Mouse (Mus musculus): Measurements from ENCODE around the gene Suox. TPM values are rescaled to one million over a fixed set of nuclear protein-coding genes. Genes with fewer than 3 reads are reported as not detected.
"Not testable (repeated sequence)": the region's sequence is repeated elsewhere in the genome, so short reads cannot be mapped to it uniquely, and the experiment has no call there.

The Suox gene
- 7.0 and 9.7 TPM in 2 replicates for polyA plus RNA-seq (2012; rRNA removed)

DNA sequence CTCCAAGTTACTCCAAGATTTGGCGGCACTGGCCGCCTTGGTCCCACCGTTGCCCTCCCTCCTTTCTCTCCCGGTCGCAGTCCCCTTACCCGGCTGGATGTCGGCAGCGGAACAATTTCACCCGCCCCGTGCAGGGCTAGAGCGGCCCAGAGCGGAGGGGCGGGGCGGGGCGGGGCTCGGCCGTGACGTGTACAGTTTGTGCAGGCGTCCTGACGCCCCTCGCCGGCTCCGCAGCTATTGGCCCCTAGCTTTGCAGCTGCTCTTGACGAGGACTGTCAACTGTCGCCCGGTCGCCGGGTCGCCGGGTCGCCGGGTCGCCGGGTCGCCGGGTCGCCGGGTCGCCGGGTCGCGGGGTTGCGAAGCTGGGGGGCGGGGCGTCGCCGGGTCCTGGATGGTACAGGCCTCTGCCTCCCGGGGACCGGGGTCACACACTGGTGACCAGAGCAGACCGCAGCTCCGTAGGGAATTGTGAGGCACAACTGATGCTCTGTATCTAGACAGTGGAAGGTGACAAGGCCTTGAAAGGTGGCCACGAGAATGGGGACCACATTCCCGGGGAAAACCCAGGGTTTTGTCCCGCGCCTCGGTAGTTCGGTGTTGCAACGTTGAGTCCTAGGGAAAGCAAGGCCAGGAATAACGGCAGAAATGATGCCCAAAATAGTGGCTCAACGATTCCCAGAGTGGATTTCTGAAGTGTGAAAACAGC lies at the start of gene Suox:
TSS of gene Suox (minus strand) at position 311 of the 706 bp plus-strand sequence.
- H3K36me3 ChIP-seq (ENCODE audit: control insufficient read depth, insufficient read depth, low read length), result no peaks in the 10 kb centered on the region
- H3K27ac ChIP-seq (ENCODE audit: control insufficient read depth, insufficient read depth, low read depth, low read length), result peak within 1 kb of the TSS; percentile 81
- H3K27me3 ChIP-seq (ENCODE audit: control insufficient read depth, insufficient read depth, low read length), result no peaks in the 10 kb centered on the region
- TF ChIP-seq POLR2A (IDR thresholded peaks at IDR 0.05; ENCODE audit: control insufficient read depth, low read depth, low read length) (peak; percentile 27; the same call in 1 of the 2 replicates), CTCF (IDR thresholded peaks at IDR 0.05; ENCODE audit: control insufficient read depth, insufficient read depth, insufficient replicate concordance, low read depth, low read length) (no peak)
- peaks cover 12% of the 10 kb centered on the region for H3K4me1 ChIP-seq (ENCODE audit: control insufficient read depth, insufficient read depth, low read length)
- H3K4me3 ChIP-seq (ENCODE audit: control insufficient read depth, low read depth, low read length), result peak within 1 kb of the TSS; percentile 95

DNA sequence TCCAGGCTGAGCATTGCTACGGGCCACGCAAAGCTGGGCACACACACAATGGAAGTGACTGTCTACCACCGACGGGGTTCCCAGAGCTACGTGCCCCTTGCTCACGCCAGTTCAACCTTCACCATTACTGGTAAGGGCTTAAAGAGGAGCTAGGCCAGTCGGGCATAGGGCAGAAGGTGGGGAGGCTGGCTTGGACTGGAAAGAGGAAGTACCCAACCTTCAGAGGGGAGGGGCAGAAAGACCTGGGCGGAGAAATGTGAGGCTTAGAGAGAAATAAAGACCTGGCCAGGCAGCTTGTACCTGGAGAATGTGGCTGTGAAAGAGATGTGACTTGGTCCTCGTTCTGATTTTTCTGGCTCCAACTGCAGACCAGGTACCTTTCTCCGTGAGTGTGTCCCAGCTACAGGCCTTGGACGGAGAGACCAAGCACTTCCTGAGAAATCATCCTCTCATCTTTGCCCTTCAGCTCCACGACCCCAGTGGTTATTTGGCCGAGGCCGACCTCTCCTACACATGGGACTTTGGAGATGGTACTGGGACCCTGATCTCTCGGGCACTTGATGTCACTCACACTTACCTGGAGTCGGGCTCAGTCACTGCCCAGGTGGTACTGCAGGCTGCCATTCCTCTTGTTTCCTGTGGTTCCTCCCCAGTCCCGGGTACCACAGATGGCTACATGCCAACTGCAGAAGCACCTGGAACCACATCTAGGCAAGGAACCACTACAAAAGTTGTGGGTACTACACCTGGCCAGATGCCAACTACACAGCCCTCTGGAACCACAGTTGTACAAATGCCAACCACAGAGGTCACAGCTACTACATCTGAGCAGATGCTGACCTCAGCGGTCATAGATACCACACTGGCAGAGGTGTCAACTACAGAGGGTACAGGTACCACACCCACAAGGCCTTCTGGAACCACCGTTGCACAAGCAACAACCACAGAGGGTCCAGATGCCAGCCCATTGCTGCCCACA lies 42.0 kb upstream of the Suox start:
- H3K36me3 ChIP-seq (ENCODE audit: control insufficient read depth, insufficient read depth, low read length), result no peaks in the 10 kb centered on the region
- no peak overlapping the region for H3K27ac ChIP-seq (ENCODE audit: control insufficient read depth, insufficient read depth, low read depth, low read length)
- no peaks in the 10 kb centered on the region for H3K27me3 ChIP-seq (ENCODE audit: control insufficient read depth, insufficient read depth, low read length)
- no peaks in the 10 kb centered on the region; the same call in 1 of the 2 replicates for H3K4me1 ChIP-seq (ENCODE audit: control insufficient read depth, insufficient read depth, low read length)
- H3K4me3 ChIP-seq (ENCODE audit: control insufficient read depth, low read depth, low read length), result no peak overlapping the region
- no peak for TF ChIP-seq CTCF (IDR thresholded peaks at IDR 0.05; ENCODE audit: control insufficient read depth, insufficient read depth, insufficient replicate concordance, low read depth, low read length)
- TF ChIP-seq POLR2A (IDR thresholded peaks at IDR 0.05; ENCODE audit: control insufficient read depth, low read depth, low read length), result no peak

DNA sequence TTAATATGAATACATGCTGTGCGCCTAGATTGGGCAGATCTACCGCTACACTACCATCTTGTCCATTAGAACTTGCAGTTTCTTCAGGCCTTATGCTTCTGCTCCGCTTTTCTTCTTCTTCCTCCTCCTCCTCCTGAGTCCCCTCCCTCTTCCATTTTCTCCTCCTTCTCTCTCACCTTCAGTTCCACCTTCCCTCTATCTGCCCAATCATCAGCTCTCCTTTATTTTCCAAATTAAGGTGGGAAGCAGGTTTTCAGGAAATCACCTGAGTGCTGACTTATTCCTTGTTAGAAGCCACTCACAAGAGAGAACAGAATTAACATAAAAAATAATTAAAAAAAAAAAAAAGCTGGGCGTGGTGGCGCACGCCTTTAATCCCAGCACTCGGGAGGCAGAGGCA lies 37.4 kb upstream of the Suox start:
- H3K27ac ChIP-seq (ENCODE audit: control insufficient read depth, insufficient read depth, low read depth, low read length); H3K4me1 ChIP-seq (ENCODE audit: control insufficient read depth, insufficient read depth, low read length); H3K4me3 ChIP-seq (ENCODE audit: control insufficient read depth, low read depth, low read length); H3K36me3 ChIP-seq (ENCODE audit: control insufficient read depth, insufficient read depth, low read length); H3K27me3 ChIP-seq (ENCODE audit: control insufficient read depth, insufficient read depth, low read length): not testable (repeated sequence)

GRCm38 (mm10) chr10:128705317-128705693 lies 31.4 kb upstream of the Suox start:
- Histone ChIP-seq H3K36me3 (ENCODE audit: control insufficient read depth, insufficient read depth, low read length) (no peaks in the 10 kb centered on the region; the same call in none of the 2 replicates), H3K27ac (ENCODE audit: control insufficient read depth, insufficient read depth, low read depth, low read length) (peak overlapping the region; percentile 84), H3K4me3 (ENCODE audit: control insufficient read depth, low read depth, low read length) (peak overlapping the region; percentile 69), H3K27me3 (ENCODE audit: control insufficient read depth, insufficient read depth, low read length) (no peaks in the 10 kb centered on the region), H3K4me1 (ENCODE audit: control insufficient read depth, insufficient read depth, low read length) (peaks cover 16% of the 10 kb centered on the region)
- TF ChIP-seq POLR2A (IDR thresholded peaks at IDR 0.05; ENCODE audit: control insufficient read depth, low read depth, low read length) (no peak), CTCF (IDR thresholded peaks at IDR 0.05; ENCODE audit: control insufficient read depth, insufficient read depth, insufficient replicate concordance, low read depth, low read length) (no peak)

GRCm38 (mm10) chr10:128704491-128705316 lies 30.8 kb upstream of the Suox start, which contains the start of gene Cdk2:
TSS of gene Cdk2 (minus strand) at chr10:128705031.
- peaks cover 16% of the 10 kb centered on the region for H3K4me1 ChIP-seq (ENCODE audit: control insufficient read depth, insufficient read depth, low read length)
- H3K36me3 ChIP-seq (ENCODE audit: control insufficient read depth, insufficient read depth, low read length), result no peaks in the 10 kb centered on the region; the same call in none of the 2 replicates
- H3K27ac ChIP-seq (ENCODE audit: control insufficient read depth, insufficient read depth, low read depth, low read length), result peak within 1 kb of the TSS; percentile 89
- no peaks in the 10 kb centered on the region for H3K27me3 ChIP-seq (ENCODE audit: control insufficient read depth, insufficient read depth, low read length)
- peak within 1 kb of the TSS; percentile 95 for H3K4me3 ChIP-seq (ENCODE audit: control insufficient read depth, low read depth, low read length)
- TF ChIP-seq CTCF (IDR thresholded peaks at IDR 0.05; ENCODE audit: control insufficient read depth, insufficient read depth, insufficient replicate concordance, low read depth, low read length), result no peak
- TF ChIP-seq POLR2A (IDR thresholded peaks at IDR 0.05; ENCODE audit: control insufficient read depth, low read depth, low read length), result peak; percentile 84

DNA sequence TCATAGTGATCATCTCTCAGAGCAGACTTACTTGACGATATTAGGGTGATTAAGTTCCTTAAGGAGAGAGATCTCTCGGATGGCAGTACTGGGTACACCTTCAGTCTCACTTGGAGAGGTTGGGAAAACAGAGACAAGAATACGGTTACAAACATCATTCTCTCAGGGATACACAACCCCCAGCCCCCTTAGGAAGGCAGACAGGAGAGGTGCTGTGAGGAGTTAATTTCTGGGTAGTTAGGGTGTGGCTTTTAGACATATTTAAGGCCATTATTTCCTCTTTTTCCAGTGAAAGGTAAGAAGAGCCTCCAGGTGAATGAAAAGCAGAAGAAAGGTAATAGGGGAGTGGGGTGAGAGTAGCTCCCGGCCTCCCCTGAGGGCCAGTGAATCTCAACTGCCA lies 30.0 kb upstream of the Suox start, which contains the start of gene Pmel:
TSS of gene Pmel (plus strand) at position 301 of the 400 bp plus-strand sequence.
- Histone ChIP-seq H3K4me3 (ENCODE audit: control insufficient read depth, low read depth, low read length) (peak within 1 kb of the TSS; percentile 95), H3K4me1 (ENCODE audit: control insufficient read depth, insufficient read depth, low read length) (peaks cover 16% of the 10 kb centered on the region), H3K27ac (ENCODE audit: control insufficient read depth, insufficient read depth, low read depth, low read length) (peak within 1 kb of the TSS; percentile 89), H3K36me3 (ENCODE audit: control insufficient read depth, insufficient read depth, low read length) (no peaks in the 10 kb centered on the region; the same call in none of the 2 replicates), H3K27me3 (ENCODE audit: control insufficient read depth, insufficient read depth, low read length) (no peaks in the 10 kb centered on the region)
- no peak for TF ChIP-seq CTCF (IDR thresholded peaks at IDR 0.05; ENCODE audit: control insufficient read depth, insufficient read depth, insufficient replicate concordance, low read depth, low read length)
- no peak for TF ChIP-seq POLR2A (IDR thresholded peaks at IDR 0.05; ENCODE audit: control insufficient read depth, low read depth, low read length)

Data from testis, adult 2 months (tissue).